Mouse (Mus musculus) C2C12 (cell line): ENCODE data around the gene Ncor1.

Experiments used
- CEBPB ChIP-seq: IDR thresholded peaks from one replicate; pipeline ENCODE4 v1.6.1; 2011; ENCODE audit warnings: low read depth, mild to moderate bottlenecking, control low read depth, moderate library complexity
- CTCF ChIP-seq: IDR thresholded peaks from one replicate; pipeline ENCODE4 v1.5.1; 2011; ENCODE audit not compliant: control insufficient read depth, insufficient read depth, insufficient read length

GRCm38 (mm10) chr11:62494754-62495275, 36.5 kb upstream of the Ncor1 start:
- TF ChIP-seq CTCF (no peak), CEBPB (no peak)
